Mouse (Mus musculus) heart, embryonic 15.5 days (tissue): ENCODE results near the gene Nfic. TPM values are rescaled to one million over a fixed set of nuclear protein-coding genes. Genes with fewer than 3 reads are reported as not detected.

Experiments
- ATAC-seq: fragments of 200-750 bp; cut with Nextera tagmentation; replicated peaks from 2 replicates; pipeline ENCODE4 v1.8.0; 2017; ENCODE audit warnings: low read depth, moderate TSS enrichment; ENCODE audit not compliant: insufficient number of reproducible peaks, insufficient read depth, low FRiP score
- H3K27ac ChIP-seq: fragments of 300-500 bp; sonication (generic); 2 replicates; pipeline ENCODE4 v1.5.1; 2015; ENCODE audit warnings: mild to moderate bottlenecking, inconsistent platforms
- H3K27me3 ChIP-seq: fragments of 300-500 bp; sonication (generic); 2 replicates; pipeline ENCODE4 v1.6.1; 2015; ENCODE audit warnings: inconsistent platforms
- H3K36me3 ChIP-seq: fragments of 300-500 bp; sonication (generic); 2 replicates; pipeline ENCODE4 v1.6.1; 2015; ENCODE audit warnings: mild to moderate bottlenecking, inconsistent platforms
- H3K4me1 ChIP-seq: fragments of 300-500 bp; sonication (generic); replicated peaks from 2 replicates; pipeline ENCODE4 v1.6.1; 2015; ENCODE audit warnings: inconsistent platforms
- H3K4me2 ChIP-seq: fragments of 300-500 bp; sonication (generic); 2 replicates; pipeline ENCODE4 v1.6.1; 2015; ENCODE audit warnings: inconsistent platforms, mild to moderate bottlenecking, moderate library complexity
- H3K4me3 ChIP-seq: fragments of 300-500 bp; sonication (generic); 2 replicates; pipeline ENCODE4 v1.5.1; 2015; ENCODE audit warnings: mild to moderate bottlenecking, inconsistent platforms
- H3K9ac ChIP-seq: fragments of 300-500 bp; sonication (generic); 2 replicates; pipeline ENCODE4 v1.6.1; 2015; ENCODE audit warnings: mild to moderate bottlenecking, inconsistent platforms
- H3K9me3 ChIP-seq: fragments of 300-500 bp; sonication (generic); replicated peaks from 2 replicates; pipeline ENCODE4 v1.6.1; 2016; ENCODE audit warnings: inconsistent platforms
- WGBS: fragments of 180-500 bp; shearing (Covaris S2); methylation state at CpG from one replicate; pipeline ENCODE4 v1.1.7; 2015; ENCODE audit warnings: mixed read lengths; 5-methylcytosine and 5-hydroxymethylcytosine counted together
- polyA plus RNA-seq: library from polyadenylated mRNA; unstranded; fragments of >200 nt; fragmentation: Nextera tagmentation; extraction: Ambion mirVana; gene quantifications from 2 replicates; pipeline ENCODE4 v1.2.1, GENCODE M21; 2015

The Nfic gene
- polyA plus RNA-seq, 1 experiment from 2014 or later: 60.9 TPM

DNA sequence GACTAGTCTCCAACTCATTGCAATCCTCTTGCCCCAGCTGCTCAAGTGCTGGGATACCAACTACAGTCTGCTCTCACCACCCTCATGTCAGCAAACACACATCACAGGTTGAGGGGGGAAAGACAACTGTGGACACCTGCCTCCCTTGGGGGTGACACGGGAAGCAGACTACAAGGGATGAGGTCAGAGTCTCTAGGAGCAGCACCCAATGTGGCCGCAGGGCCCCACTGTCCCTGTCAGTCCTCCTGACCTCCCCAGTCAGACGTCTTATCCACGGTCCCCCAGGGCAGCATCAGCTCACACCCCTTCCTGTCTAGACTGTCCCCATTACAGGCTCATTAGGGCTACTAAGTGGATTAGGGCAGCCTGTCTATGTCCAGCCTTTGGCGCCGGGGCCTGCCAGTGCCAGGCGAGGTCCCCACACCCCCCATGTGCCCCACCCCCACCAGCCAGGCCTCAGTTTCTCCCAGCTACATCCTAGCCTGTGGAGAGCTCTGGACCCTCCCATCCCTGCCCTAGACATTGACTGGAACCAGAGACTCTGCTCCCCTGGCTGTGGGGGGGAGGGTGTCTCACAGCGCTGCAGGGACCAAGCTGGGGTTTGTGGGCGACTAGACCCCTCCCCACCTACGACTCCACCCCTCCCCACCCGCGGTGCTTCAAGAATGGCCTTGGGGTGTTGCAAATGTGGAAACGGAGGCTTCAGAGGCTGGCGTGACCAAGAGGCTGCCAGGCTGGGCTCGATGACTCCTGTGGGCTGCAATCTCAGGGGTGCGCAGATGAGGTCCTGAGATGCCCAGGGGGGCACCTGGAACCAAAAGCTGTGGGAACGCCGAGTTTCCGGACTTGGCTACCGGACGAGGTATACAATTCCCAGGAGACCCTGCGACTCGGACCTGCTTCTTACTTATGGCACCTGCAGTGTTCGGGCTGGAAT, 48.7 kb downstream of the Nfic start:
- peaks cover 88% of the 10 kb centered on the region for H3K4me1 ChIP-seq
- no peak for ATAC-seq
- peak overlapping the region; percentile 51 for H3K4me2 ChIP-seq
- peak overlapping the region; percentile 5; the same call in 1 of the 2 replicates for H3K9ac ChIP-seq
- peak overlapping the region; percentile 98 for H3K27ac ChIP-seq
- H3K27me3 ChIP-seq: no peaks in the 10 kb centered on the region
- peak overlapping the region; percentile 31 for H3K4me3 ChIP-seq
- peaks cover 22% of the 10 kb centered on the region for H3K36me3 ChIP-seq
- H3K9me3 ChIP-seq: no peaks in the 10 kb centered on the region
- 32% methylated on average over 24 of the region's 24 CpGs for WGBS

DNA sequence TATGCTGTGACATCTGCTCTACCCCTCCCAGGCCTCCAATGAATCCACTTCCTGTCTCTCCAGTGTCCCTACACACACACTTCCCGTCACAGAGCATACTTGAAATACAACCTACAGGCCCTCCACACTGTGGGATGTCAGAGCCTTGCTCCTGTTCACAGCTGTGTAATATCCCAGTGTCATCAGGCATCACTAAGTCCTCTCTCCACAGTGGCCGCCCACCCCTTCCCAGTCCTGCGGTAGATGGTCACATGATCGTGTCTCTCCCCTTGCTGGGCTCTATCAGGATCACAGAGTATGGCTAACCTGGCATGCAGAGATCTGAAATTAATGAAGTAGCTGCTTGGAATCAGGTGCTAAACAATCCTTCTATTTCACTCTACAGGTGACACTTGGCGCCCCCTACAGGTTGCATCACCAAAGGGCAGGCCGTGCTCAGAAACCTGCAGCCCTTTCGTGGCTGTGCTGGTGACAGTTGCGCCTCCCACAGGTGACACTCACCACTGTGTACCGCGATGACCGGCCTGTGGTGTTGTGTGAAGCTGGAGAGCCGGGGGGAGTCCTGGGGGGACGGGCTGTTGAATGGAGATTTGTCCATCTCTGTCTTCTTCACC, 49.7 kb downstream of the Nfic start:
- H3K9me3 ChIP-seq: no peaks in the 10 kb centered on the region
- H3K36me3 ChIP-seq: peaks cover 25% of the 10 kb centered on the region
- 46% methylated on average over 13 of the region's 13 CpGs for WGBS
- no peak for ATAC-seq
- peak overlapping the region; percentile 25; the same call in 1 of the 2 replicates for H3K27ac ChIP-seq
- H3K4me2 ChIP-seq: no peak overlapping the region
- H3K4me1 ChIP-seq: peaks cover 88% of the 10 kb centered on the region
- no peak overlapping the region for H3K4me3 ChIP-seq
- no peak overlapping the region for H3K9ac ChIP-seq
- H3K27me3 ChIP-seq: no peaks in the 10 kb centered on the region

DNA sequence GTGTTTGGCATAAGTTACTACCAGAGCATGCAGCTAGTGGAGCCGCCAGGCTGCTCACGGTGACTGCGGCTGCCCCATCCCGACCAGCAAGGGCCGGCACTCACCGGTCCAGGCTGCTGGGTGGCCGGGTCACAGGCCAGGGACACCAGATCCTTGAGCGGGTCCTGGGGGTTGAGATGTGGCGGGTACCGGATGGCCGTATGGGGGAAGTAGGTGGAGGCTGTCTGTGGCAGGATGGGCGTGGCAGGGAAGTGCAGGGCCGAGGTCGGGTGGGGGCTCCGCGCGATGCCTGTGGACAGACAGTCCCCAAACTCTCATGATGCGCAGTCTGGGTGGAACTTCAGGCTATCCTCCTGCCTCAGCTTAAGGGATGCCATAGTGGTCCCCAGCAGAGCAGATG, 50.7 kb downstream of the Nfic start:
- H3K4me2 ChIP-seq: no peak overlapping the region
- no peak overlapping the region for H3K27ac ChIP-seq
- ATAC-seq: no peak
- H3K27me3 ChIP-seq: no peaks in the 10 kb centered on the region
- 65% methylated on average over 18 of the region's 18 CpGs for WGBS
- H3K9ac ChIP-seq: no peak overlapping the region
- H3K4me3 ChIP-seq: no peak overlapping the region
- no peaks in the 10 kb centered on the region for H3K9me3 ChIP-seq
- peaks cover 78% of the 10 kb centered on the region for H3K4me1 ChIP-seq
- H3K36me3 ChIP-seq: peaks cover 35% of the 10 kb centered on the region

DNA sequence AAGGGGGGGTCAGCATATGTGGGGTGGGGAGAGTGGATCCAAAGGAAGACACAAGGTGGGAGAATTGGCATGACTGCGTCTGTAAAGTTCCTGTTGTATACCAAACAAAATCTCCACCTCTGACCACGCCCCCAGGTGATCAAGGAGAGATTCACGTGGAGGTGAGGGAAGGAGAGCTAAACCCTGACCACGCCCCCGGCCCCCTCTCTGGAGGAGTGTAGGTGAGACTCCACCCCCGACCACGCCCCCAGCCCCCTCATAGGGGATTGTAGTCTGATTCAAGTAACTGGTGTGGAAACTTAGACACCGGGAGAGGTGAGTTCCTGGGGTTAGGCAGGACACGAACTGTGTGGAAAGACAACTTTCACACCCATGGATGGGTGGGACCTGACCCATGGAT, 51.4 kb downstream of the Nfic start:
- WGBS: 38% methylated on average over 9 of the region's 9 CpGs
- ATAC-seq: no peak
- Histone ChIP-seq H3K4me2 (no peak overlapping the region), H3K36me3 (peaks cover 41% of the 10 kb centered on the region), H3K9ac (no peak overlapping the region), H3K4me3 (no peak overlapping the region), H3K27me3 (no peaks in the 10 kb centered on the region), H3K4me1 (peaks cover 72% of the 10 kb centered on the region), H3K9me3 (no peaks in the 10 kb centered on the region), H3K27ac (no peak overlapping the region)

DNA sequence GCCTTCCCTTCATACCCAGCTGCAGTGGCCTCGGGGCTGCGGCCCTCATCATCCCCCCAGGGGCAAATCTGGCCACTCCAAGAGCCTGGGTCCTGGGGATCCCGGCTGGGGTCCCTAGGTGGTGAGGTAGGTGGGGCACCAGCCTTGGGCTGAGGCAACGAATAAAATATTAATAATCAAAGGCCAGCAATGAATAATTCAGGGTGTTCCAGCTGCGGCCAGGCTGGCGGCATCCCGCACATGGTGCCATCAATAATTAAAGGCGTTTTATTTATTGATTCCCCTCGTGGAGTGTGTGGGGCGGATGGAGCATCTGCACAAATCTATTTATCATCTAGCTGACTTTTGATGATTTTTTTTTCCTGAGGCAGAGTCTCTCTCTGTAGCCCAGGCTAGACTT, 51.9 kb downstream of the Nfic start:
- Histone ChIP-seq H3K9me3 (no peaks in the 10 kb centered on the region), H3K4me2 (no peak overlapping the region), H3K36me3 (peaks cover 45% of the 10 kb centered on the region), H3K27ac (peak overlapping the region; percentile 90), H3K27me3 (no peaks in the 10 kb centered on the region), H3K9ac (no peak overlapping the region), H3K4me1 (peaks cover 66% of the 10 kb centered on the region), H3K4me3 (no peak overlapping the region)
- WGBS: 73% methylated on average over 10 of the region's 10 CpGs
- ATAC-seq: no peak

DNA sequence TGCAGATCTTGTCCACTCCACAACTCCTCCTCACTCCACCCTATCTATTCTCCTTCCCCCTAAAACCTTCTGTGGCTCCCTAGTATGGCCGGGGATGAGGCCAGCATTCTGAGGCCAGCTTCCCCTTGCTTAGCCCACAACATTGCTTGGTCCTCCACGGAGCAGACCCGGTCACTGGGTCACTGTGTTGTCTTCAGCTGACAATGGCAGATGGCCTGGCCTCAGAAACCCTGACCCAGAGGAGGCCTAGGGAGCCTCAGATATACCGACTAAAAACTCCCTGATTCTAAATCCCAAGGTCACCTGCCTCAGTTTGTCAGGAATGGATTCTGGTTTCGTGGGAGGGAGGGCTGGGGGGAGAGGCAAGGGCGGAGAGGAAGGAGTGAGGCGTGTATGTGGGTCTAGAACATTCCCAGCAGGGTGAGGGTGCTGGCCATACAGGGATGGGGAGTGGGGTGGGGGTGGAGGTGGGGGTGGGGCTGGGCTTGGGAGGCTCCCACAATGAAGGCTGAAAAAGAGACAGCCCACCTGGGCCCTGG, 53.1 kb downstream of the Nfic start:
- Histone ChIP-seq H3K27me3 (no peaks in the 10 kb centered on the region), H3K27ac (peak overlapping the region; percentile 90), H3K4me1 (peaks cover 56% of the 10 kb centered on the region), H3K36me3 (peaks cover 56% of the 10 kb centered on the region), H3K9me3 (no peaks in the 10 kb centered on the region), H3K4me2 (peak overlapping the region; percentile 41), H3K4me3 (peak overlapping the region; percentile 17; the same call in 1 of the 2 replicates), H3K9ac (peak overlapping the region; percentile 40)
- no peak; the same call in 1 of the 2 replicates for ATAC-seq
- WGBS: 22% methylated on average over 7 of the region's 7 CpGs

DNA sequence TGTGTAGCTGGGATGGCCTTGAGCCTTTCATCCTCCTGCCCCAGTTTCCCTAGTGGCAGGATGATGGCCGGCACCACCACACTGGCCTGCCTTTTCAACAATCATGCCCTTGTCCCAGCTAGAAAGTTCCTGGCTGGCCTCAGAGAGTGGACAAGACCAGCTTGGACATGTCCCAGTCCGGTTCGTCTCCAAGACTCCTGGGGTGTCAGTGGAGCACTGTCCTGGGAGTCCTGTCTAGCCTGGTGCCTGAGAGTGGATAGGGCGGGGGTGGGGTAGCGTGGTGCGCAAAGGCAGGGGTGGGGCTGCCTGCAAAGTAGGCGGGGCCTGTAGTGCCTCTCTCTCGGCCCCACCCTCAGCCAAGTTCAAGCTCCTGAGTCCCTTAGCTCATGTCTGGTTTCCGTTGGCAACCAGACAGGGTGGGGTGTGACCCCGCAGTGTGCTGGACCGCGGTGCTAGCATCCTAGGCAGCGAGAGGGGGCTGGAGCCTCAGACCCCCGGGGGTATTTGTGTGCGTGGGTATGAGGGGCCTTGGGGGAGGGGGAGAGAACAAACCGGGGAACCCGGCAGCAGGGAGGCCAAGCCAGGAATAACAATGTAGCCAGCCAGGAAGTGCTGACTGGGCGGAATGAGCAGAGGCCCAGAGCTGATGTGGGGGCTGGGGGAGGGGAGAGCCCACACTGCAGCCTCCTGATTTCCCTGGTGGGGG, 53.8 kb downstream of the Nfic start:
- peaks cover 50% of the 10 kb centered on the region for H3K4me1 ChIP-seq
- peak overlapping the region; percentile 90 for H3K27ac ChIP-seq
- no peaks in the 10 kb centered on the region for H3K27me3 ChIP-seq
- peaks cover 57% of the 10 kb centered on the region for H3K36me3 ChIP-seq
- peak; percentile 77 for ATAC-seq
- WGBS: 14% methylated on average over 18 of the region's 18 CpGs
- H3K9ac ChIP-seq: peak overlapping the region; percentile 40
- peak overlapping the region; percentile 17; the same call in 1 of the 2 replicates for H3K4me3 ChIP-seq
- H3K4me2 ChIP-seq: peak overlapping the region; percentile 41
- no peaks in the 10 kb centered on the region for H3K9me3 ChIP-seq

DNA sequence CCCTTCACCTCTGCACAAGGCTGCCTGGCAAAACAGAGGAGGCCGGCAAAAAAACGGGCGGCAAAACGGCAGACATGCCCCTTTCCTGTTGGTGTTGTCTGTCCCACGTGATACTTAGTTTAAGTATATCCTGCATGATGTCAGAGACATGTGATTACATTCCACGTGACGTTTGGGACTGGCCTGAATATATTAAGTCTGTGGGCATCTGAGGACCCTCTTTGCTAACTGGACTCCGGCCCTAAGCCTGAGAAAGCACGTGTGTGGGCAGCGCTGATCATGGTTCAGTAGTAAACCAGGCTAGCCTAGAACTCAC, 54.3 kb downstream of the Nfic start:
- Histone ChIP-seq H3K4me2 (0 out of 2 replicates have a peak overlapping the region, but pooled peaks have one; percentile 41), H3K9me3 (no peaks in the 10 kb centered on the region), H3K36me3 (peaks cover 57% of the 10 kb centered on the region), H3K9ac (no peak overlapping the region), H3K27me3 (no peaks in the 10 kb centered on the region), H3K4me3 (no peak overlapping the region), H3K4me1 (peaks cover 45% of the 10 kb centered on the region), H3K27ac (peak overlapping the region; percentile 90)
- 46% methylated on average over 10 of the region's 10 CpGs for WGBS
- ATAC-seq: no peak

DNA sequence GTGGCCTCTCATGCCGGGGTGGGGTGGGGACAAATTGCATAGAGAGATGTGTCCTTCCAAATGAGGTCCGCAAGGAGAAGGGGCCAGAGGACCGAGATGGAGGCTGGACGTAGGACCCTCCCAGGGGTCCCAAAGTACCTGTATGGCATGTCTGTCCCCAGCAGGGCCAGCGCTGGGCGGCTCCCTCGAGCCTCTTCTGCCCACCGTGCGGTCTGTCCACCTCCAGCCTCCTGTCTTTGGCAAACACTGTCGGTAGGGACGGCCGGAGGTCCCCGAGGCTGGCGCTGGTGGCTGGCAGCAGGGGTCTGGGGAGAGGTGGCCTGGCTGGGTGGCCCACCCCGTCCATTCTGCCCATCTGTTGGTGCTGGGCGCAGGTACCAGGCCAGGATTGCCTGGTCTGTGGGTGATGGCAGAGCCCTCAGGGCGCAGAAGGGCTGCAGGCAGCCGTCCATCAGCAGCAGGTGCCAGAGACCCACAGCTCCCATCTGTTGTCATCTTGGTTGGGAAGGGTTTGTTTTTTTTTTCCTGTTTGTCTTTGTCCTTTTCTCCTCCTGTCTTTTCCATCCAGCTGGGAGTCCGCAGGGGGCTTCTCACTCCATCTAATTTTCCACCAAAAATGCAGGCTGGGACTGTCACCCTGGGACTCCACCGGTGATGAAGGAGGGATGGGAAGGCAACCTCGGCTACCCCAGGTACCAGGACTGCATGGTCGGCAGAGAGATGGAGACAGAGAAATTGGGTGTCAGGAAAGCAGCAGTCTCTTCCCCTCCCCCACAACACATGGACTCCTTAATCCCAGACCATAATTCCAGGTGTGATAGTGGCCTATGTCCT, 54.8 kb downstream of the Nfic start:
- Histone ChIP-seq H3K4me1 (peaks cover 40% of the 10 kb centered on the region), H3K4me3 (no peak overlapping the region), H3K36me3 (peaks cover 51% of the 10 kb centered on the region), H3K9ac (no peak overlapping the region), H3K9me3 (no peaks in the 10 kb centered on the region), H3K27me3 (no peaks in the 10 kb centered on the region), H3K4me2 (no peak overlapping the region), H3K27ac (no peak overlapping the region)
- ATAC-seq: no peak
- 65% methylated on average over 22 of the region's 22 CpGs for WGBS

DNA sequence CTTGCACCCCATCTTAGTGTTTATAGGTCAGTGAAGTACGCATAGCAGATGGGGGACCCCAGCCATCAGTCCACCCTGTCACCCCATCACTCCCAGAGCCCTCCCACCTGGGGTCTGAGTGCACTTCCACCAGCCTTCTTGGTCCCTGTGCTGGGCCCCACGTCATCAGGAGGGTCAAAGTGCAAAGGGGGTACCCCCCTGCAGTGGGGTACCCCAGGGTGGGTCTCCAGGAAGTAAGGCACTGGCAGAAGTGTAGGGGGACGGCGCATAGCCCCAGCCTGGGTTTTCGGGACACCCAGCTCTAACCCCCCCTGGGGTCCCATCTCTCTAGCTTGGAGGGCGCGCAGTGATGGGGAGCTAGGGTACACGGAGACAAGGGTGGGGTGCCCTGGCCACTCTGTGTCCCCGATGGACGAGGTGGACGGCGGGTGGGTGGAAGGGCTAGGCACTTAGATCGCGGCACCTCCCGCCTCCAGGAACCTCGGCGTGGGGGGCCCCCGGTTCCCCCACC, 55.6 kb downstream of the Nfic start:
- Histone ChIP-seq H3K9me3 (no peaks in the 10 kb centered on the region), H3K27me3 (no peaks in the 10 kb centered on the region), H3K4me2 (no peak overlapping the region), H3K4me1 (peaks cover 37% of the 10 kb centered on the region), H3K36me3 (peaks cover 48% of the 10 kb centered on the region), H3K4me3 (no peak overlapping the region), H3K9ac (no peak overlapping the region), H3K27ac (no peak overlapping the region)
- no peak for ATAC-seq
- WGBS: 85% methylated on average over 18 of the region's 18 CpGs
